Comparison of ENCODE assay signal across 9 mouse cellular contexts in genomic region chr7:6358937-6359590, GRCm38 (mm10). TPM values are rescaled to one million over a fixed set of nuclear protein-coding genes. Genes with fewer than 3 reads are reported as not detected.
DNase-seq lines count a peak whose midpoint lies in the region; TF ChIP-seq lines count a peak whose summit lies in the region.
"Had no signal": no experiment of that assay in that cellular context is flagged by ENCODE, and none has a peak within 500 bp of the region (broad histone marks: within the 10 kb centered on the region; RNA-seq: fewer than 3 reads in every experiment).

No protein-coding gene starts in this region.

- intact Hi-C loops in gastrocnemius, postnatal 14 days (cut with DNase I; ENCODE audit: low total_unique reads): loop anchor here (5.0 to 10.0 kb wide), 2 partner anchors 73 to 576 kb away; no protein-coding TSS in a partner anchor
- intact Hi-C loops in left cerebral cortex, postnatal 36 days (cut with DNase I): loop anchor here (10.0 kb wide), 2 partner anchors 226 to 576 kb away; no protein-coding TSS in a partner anchor

- no peak overlapping the region for H3K4me3 ChIP-seq in thymus, adult 2 months (ENCODE audit: control insufficient read depth, insufficient read depth, low read length)

- H3K27ac ChIP-seq in thymus, adult 2 months (ENCODE audit: control insufficient read depth, insufficient read depth, low read length): no peak overlapping the region

- peaks cover 3% of the 10 kb centered on the region for H3K4me1 ChIP-seq in thymus, adult 2 months (replicated peaks; ENCODE audit: control insufficient read depth, insufficient read depth, low read length)

- no peak for TF ChIP-seq CTCF in thymus, adult 2 months (IDR thresholded peaks at IDR 0.05; ENCODE audit: borderline replicate concordance, control insufficient read depth, extremely low read depth, insufficient read depth, low read length, poor library complexity)

- no peaks in the 10 kb centered on the region for H3K36me3 ChIP-seq in thymus, adult 2 months (ENCODE audit: control insufficient read depth, insufficient read depth, low read length)

- no peaks in the 10 kb centered on the region for H3K27me3 ChIP-seq in thymus, adult 2 months (ENCODE audit: control insufficient read depth, insufficient read depth, low read length)

- no peak for TF ChIP-seq POLR2A in thymus, adult 2 months (IDR thresholded peaks at IDR 0.05; ENCODE audit: control insufficient read depth, extremely low read depth, insufficient read depth, low read length, poor library complexity)

- DNase-seq in gastrocnemius, adult 18-20 months (ENCODE audit: low spot score): peak; percentile 39
- no peak for DNase-seq in gastrocnemius, postnatal 14 days
- peak; percentile 20 for DNase-seq in thymus, postnatal 14 days
- no peak for DNase-seq in thymus, adult 2 months
- peak; percentile 72 for DNase-seq in embryo, embryonic 11 days
- DNase-seq in lung, postnatal 14 days: peak; percentile 39
- DNase-seq in yolk sac, embryonic 10.5 days (ENCODE audit: low spot score): no peak
- no peak for DNase-seq in left cerebral cortex, postnatal 36 days (ENCODE audit: low spot score in 2 of 2)

- 57% methylated on average over 10 of the region's 10 CpGs for WGBS in thymus, adult 2 months

RNA-seq across cellular contexts. Expression of gene Zfp78, which starts 4.0 kb away (rescaled TPM):
- total RNA-seq in gastrocnemius, adult 18-20 months (2021): 1 to 10 TPM; 1.8 to 2.5 TPM
- 1 to 10 TPM in 1 of 2 experiments, under 1 TPM in 1; 0.82 to 1.7 TPM for total RNA-seq in gastrocnemius, postnatal 14 days (2021)
- polyA plus RNA-seq in thymus, adult 2 months (2012; rRNA removed): 0.50 and 0.53 TPM in 2 replicates
- 1 to 10 TPM; 4.4 to 4.6 TPM for total RNA-seq in left cerebral cortex, postnatal 36 days (2021)

RNA-seq across cellular contexts. Expression of gene Gm3854, which starts 15.5 kb away (rescaled TPM):
- under 1 TPM; 0.32 to 0.45 TPM for total RNA-seq in gastrocnemius, adult 18-20 months (2021)
- total RNA-seq in gastrocnemius, postnatal 14 days (2021): under 1 TPM; 0.06 to 0.11 TPM
- 0.18 and 0.22 TPM in 2 replicates for polyA plus RNA-seq in thymus, adult 2 months (2012; rRNA removed)
- 1 to 10 TPM; 5.4 to 7.8 TPM for total RNA-seq in left cerebral cortex, postnatal 36 days (2021)
- polyA plus RNA-seq: small intestine, adult 2 months had no signal

RNA-seq across cellular contexts. Expression of gene Zfp28, which starts 24.0 kb away (rescaled TPM):
- 1 to 10 TPM in 1 of 2 experiments, under 1 TPM in 1; 0.90 to 1.0 TPM for total RNA-seq in gastrocnemius, adult 18-20 months (2021)
- 1 to 10 TPM; 1.9 to 2.2 TPM for total RNA-seq in gastrocnemius, postnatal 14 days (2021)
- 1.4 and 2.4 TPM in 2 replicates for polyA plus RNA-seq in thymus, adult 2 months (2012; rRNA removed)
- 1 to 10 TPM; 4.3 to 8.2 TPM for total RNA-seq in left cerebral cortex, postnatal 36 days (2021)

RNA-seq across cellular contexts. Expression of gene Zfp583, which starts 28.0 kb away (rescaled TPM):
- under 1 TPM; 0.43 to 0.50 TPM for total RNA-seq in gastrocnemius, adult 18-20 months (2021)
- under 1 TPM; 0.39 to 0.51 TPM for total RNA-seq in gastrocnemius, postnatal 14 days (2021)
- polyA plus RNA-seq in thymus, adult 2 months (2012; rRNA removed): 0.82 and 0.99 TPM in 2 replicates
- total RNA-seq in left cerebral cortex, postnatal 36 days (2021): 10 to 100 TPM in 1 of 2 experiments, 1 to 10 TPM in 1; 9.0 to 11.2 TPM

RNA-seq across cellular contexts. Expression of gene Smim17, which starts 39.5 kb away (rescaled TPM):
- total RNA-seq in gastrocnemius, adult 18-20 months (2021): under 1 TPM; 0.12 to 0.16 TPM
- total RNA-seq in gastrocnemius, postnatal 14 days (2021): under 1 TPM in 1 of 2 experiments, not detected in 1; 0.33 TPM
- not detected in 2 replicates for polyA plus RNA-seq in thymus, adult 2 months (2012; rRNA removed)
- 10 to 100 TPM; 13.5 to 14.7 TPM for total RNA-seq in left cerebral cortex, postnatal 36 days (2021)
- polyA plus RNA-seq: small intestine, adult 2 months had no signal

Comparison
In these comparisons a context has a peak if more than half of its experiments do, and no peak if none do; other contexts are left out.
1. DNase-seq: peak in gastrocnemius, adult 18-20 months (single experiment), thymus, postnatal 14 days (single experiment), embryo, embryonic 11 days (single experiment) and lung, postnatal 14 days (single experiment); none in gastrocnemius, postnatal 14 days (single experiment), thymus, adult 2 months (single experiment), yolk sac, embryonic 10.5 days (single experiment) and left cerebral cortex, postnatal 36 days (0 of 2).
2. RNA of gene Gm3854, which starts 15.5 kb away (total RNA-seq): 5.4 to 7.8 TPM in left cerebral cortex, postnatal 36 days; 0.32 to 0.45 TPM in gastrocnemius, adult 18-20 months and 0.06 to 0.11 TPM in gastrocnemius, postnatal 14 days; every median in the first group is over 4 times any median in the second.